Mouse (Mus musculus): ENCODE results near the gene Nipsnap3b. TPM values are rescaled to one million over a fixed set of nuclear protein-coding genes. Genes with fewer than 3 reads are reported as not detected.

Nipsnap3b gene
- 53.1 TPM for polyA plus RNA-seq (2014; fragmentation: Illumina TruSeq; extraction: RNeasy Lipid Tissue Mini Kit (QIAGEN cat#74804); ENCODE audit: low read depth, low replicate concordance)

DNA sequence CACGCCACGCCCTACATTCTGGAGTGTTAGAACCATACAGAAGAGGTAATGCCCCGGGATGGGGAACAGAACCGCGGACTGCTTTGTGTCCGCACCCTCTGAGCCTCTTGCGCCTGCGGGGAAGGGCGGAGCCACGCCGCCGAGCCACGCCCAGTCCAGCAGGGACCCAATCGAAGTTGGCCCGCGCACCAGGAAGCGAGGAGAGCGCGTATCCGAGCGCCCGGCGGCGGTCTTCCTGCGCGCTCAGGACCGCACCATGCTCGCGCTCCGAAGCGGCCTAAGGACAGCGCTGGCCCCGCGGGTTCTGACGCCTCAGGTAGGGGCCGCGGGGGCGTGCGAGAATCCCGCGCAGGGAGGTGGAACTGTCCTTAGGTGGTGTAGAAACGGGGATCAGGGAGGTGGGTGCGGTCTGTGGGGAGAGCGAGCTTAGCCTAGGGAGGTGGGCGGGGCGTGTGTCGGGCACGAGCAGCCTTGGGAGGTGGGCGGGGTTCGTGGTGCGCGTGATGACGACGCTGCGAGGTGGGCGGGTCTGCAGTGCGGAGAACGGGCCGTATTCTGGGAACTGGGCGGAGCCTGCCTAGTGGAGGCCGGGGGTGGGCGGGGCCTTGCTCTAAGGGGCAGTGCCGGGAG is at the start of gene Nipsnap3b:
Nipsnap3b (plus strand) TSS at position 149 of the 630 bp plus-strand sequence.

DNA sequence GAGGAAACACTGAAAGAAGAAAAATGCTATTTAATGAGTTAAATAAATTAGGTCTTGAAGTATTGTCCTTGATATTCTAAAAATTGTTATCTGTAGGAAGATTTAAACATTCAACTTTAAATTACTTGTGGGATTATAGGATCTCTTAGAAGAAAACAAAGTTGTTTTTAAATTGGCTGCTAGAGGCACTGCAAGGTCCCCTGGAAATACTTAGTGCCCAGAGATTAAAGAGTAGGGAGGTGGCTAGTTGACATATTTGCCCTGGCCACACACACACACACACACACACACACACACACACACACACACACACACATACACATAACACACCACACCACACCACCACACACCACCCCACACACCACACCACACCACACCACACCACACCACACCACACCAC is 47.4 kb upstream of the Nipsnap3b start, which contains the start of gene Olfr270:
Olfr270 (plus strand) TSS at position 301 of the 400 bp plus-strand sequence.

DNA sequence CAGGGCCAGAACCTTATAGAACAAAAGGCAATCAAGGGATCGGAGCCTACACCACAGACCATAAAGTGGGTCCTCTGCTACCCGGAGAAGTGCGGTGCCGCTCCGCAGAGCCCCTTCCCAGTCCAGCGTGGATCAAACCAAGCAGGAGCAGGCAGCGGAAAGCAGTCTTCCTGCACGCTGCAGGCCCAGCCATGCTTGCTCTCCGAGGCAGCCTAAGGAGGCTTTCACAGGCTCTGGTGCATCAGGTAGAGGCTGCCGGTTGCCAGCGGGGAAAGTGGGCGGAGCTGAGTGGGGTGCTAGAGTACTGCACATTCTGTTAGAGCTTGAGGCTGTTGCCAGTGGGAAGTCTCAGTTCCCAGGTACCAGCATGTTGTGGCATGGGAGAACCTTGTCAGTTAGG is 22.4 kb upstream of the Nipsnap3b start, which contains the start of gene Nipsnap3a:
Nipsnap3a (plus strand) TSS at position 25 of the 400 bp plus-strand sequence.

Other genes starting within 250 kb of the Nipsnap3b start
- gene Olfr275, start 197.3 kb upstream of the Nipsnap3b start, polyA plus RNA-seq (2014; fragmentation: Illumina TruSeq; extraction: RNeasy Lipid Tissue Mini Kit (QIAGEN cat#74804); ENCODE audit: low read depth, low replicate concordance), result not detected
- gene Olfr273, start 152.6 kb upstream of the Nipsnap3b start, polyA plus RNA-seq (2014; fragmentation: Illumina TruSeq; extraction: RNeasy Lipid Tissue Mini Kit (QIAGEN cat#74804); ENCODE audit: low read depth, low replicate concordance), result not detected
- not detected for gene Olfr272, start 92.7 kb upstream of the Nipsnap3b start, polyA plus RNA-seq (2014; fragmentation: Illumina TruSeq; extraction: RNeasy Lipid Tissue Mini Kit (QIAGEN cat#74804); ENCODE audit: low read depth, low replicate concordance)
- gene Olfr270, start 47.3 kb upstream of the Nipsnap3b start, polyA plus RNA-seq (2014; fragmentation: Illumina TruSeq; extraction: RNeasy Lipid Tissue Mini Kit (QIAGEN cat#74804); ENCODE audit: low read depth, low replicate concordance), result not detected
- gene Nipsnap3a, start 22.6 kb upstream of the Nipsnap3b start, polyA plus RNA-seq (2014; fragmentation: Illumina TruSeq; extraction: RNeasy Lipid Tissue Mini Kit (QIAGEN cat#74804); ENCODE audit: low read depth, low replicate concordance), result not detected
- gene Abca1, start 148.0 kb downstream of the Nipsnap3b start, polyA plus RNA-seq (2014; fragmentation: Illumina TruSeq; extraction: RNeasy Lipid Tissue Mini Kit (QIAGEN cat#74804); ENCODE audit: low read depth, low replicate concordance), result 301 TPM

Data from adrenal gland, adult 10 weeks (tissue).